Mouse (Mus musculus): ENCODE data around the gene Asb11. TPM values are rescaled to one million over a fixed set of nuclear protein-coding genes. Genes with fewer than 3 reads are reported as not detected.

Gene Asb11
- polyA plus RNA-seq, 2 experiments = 0.10 TPM; not detected in 1

GRCm38 (mm10) chrX:164419955-164420354 lies 16.8 kb upstream of the Asb11 start:
- Histone ChIP-seq H3K4me3 (replicated peaks; ENCODE audit: low read length) (peak overlapping the region; percentile 46), H3K9me3 (ENCODE audit: control insufficient read depth, low read length) (no peaks in the 10 kb centered on the region), H3K4me2 (replicated peaks; ENCODE audit: low read depth, low read length, severe bottlenecking) (peak overlapping the region; percentile 45), H3K27me3 (ENCODE audit: control insufficient read depth, insufficient read depth, low read length) (no peaks in the 10 kb centered on the region; the same call in 1 of the 2 replicates), H3K9ac (ENCODE audit: low read depth, low read length, severe bottlenecking) (peak overlapping the region; percentile 54), H3K4me1 (ENCODE audit: control insufficient read depth, insufficient read depth, low read length) (0 out of 2 replicates have a peak, but pooled peaks cover 3% of the 10 kb centered on the region), H3K27ac (replicated peaks; ENCODE audit: low read depth, low read length) (peak overlapping the region; percentile 11; the same call in 1 of the 2 replicates), H3K36me3 (ENCODE audit: control insufficient read depth, insufficient read depth, low read length) (no peaks in the 10 kb centered on the region)
- DNase-seq (ENCODE audit: low spot score) (no peak), ATAC-seq (ENCODE audit: low FRiP score, low read depth) (peak; percentile 8)
- 24% methylated on average over 13 of the region's 13 CpGs for WGBS
- TF ChIP-seq POLR2A (IDR thresholded peaks at IDR 0.05; ENCODE audit: borderline replicate concordance, extremely low read depth, insufficient read depth, insufficient read length) = no peak

- TF ChIP-seq POLR2A (IDR thresholded peaks at IDR 0.05; ENCODE audit: borderline replicate concordance, extremely low read depth, insufficient read depth, insufficient read length) = no peak
- peak overlapping the region; percentile 45 for H3K4me2 ChIP-seq (replicated peaks; ENCODE audit: low read depth, low read length, severe bottlenecking)
- no peaks in the 10 kb centered on the region for H3K9me3 ChIP-seq (ENCODE audit: control insufficient read depth, low read length)
- no peaks in the 10 kb centered on the region; the same call in 1 of the 2 replicates for H3K27me3 ChIP-seq (ENCODE audit: control insufficient read depth, insufficient read depth, low read length)
- H3K4me1 ChIP-seq (ENCODE audit: control insufficient read depth, insufficient read depth, low read length) = 0 out of 2 replicates have a peak, but pooled peaks cover 3% of the 10 kb centered on the region
- H3K9ac ChIP-seq (ENCODE audit: low read depth, low read length, severe bottlenecking) = peak overlapping the region; percentile 54; the same call in 1 of the 2 replicates
- DNase-seq (ENCODE audit: low spot score) (no peak), ATAC-seq (ENCODE audit: low FRiP score, low read depth) (no peak)
- WGBS = 52% methylated on average over 3 of the region's 3 CpGs
- H3K27ac ChIP-seq (replicated peaks; ENCODE audit: low read depth, low read length) = no peak overlapping the region
- H3K4me3 ChIP-seq (replicated peaks; ENCODE audit: low read length) = peak overlapping the region; percentile 46
- no peaks in the 10 kb centered on the region for H3K36me3 ChIP-seq (ENCODE audit: control insufficient read depth, insufficient read depth, low read length)
These were observed 16.3 kb upstream of the Asb11 start for GRCm38 (mm10) chrX:164420518-164420917.

- Histone ChIP-seq H3K36me3 (ENCODE audit: control insufficient read depth, insufficient read depth, low read length) (peaks cover 9% of the 10 kb centered on the region; the same call in 1 of the 2 replicates), H3K4me2 (replicated peaks; ENCODE audit: low read depth, low read length, severe bottlenecking) (no peak overlapping the region), H3K4me1 (ENCODE audit: control insufficient read depth, insufficient read depth, low read length) (0 out of 2 replicates have a peak, but pooled peaks cover 3% of the 10 kb centered on the region), H3K27ac (replicated peaks; ENCODE audit: low read depth, low read length) (no peak overlapping the region), H3K4me3 (replicated peaks; ENCODE audit: low read length) (no peak overlapping the region), H3K9me3 (ENCODE audit: control insufficient read depth, low read length) (no peaks in the 10 kb centered on the region), H3K9ac (ENCODE audit: low read depth, low read length, severe bottlenecking) (no peak overlapping the region), H3K27me3 (ENCODE audit: control insufficient read depth, insufficient read depth, low read length) (no peaks in the 10 kb centered on the region; the same call in 1 of the 2 replicates)
- 86% methylated on average over 1 of the region's 1 CpGs for WGBS
- ATAC-seq (ENCODE audit: low FRiP score, low read depth) (no peak), DNase-seq (ENCODE audit: low spot score) (no peak)
- no peak for TF ChIP-seq POLR2A (IDR thresholded peaks at IDR 0.05; ENCODE audit: borderline replicate concordance, extremely low read depth, insufficient read depth, insufficient read length)
These were observed 12.0 kb upstream of the Asb11 start for GRCm38 (mm10) chrX:164424821-164425220.

GRCm38 (mm10) chrX:164427295-164427694 lies 9.5 kb upstream of the Asb11 start:
- WGBS = 62% methylated on average over 4 of the region's 4 CpGs
- H3K9ac ChIP-seq (ENCODE audit: low read depth, low read length, severe bottlenecking) = no peak overlapping the region
- no peak overlapping the region for H3K27ac ChIP-seq (replicated peaks; ENCODE audit: low read depth, low read length)
- TF ChIP-seq POLR2A (IDR thresholded peaks at IDR 0.05; ENCODE audit: borderline replicate concordance, extremely low read depth, insufficient read depth, insufficient read length) = no peak
- H3K4me1 ChIP-seq (ENCODE audit: control insufficient read depth, insufficient read depth, low read length) = no peaks in the 10 kb centered on the region
- no peaks in the 10 kb centered on the region; the same call in 1 of the 2 replicates for H3K27me3 ChIP-seq (ENCODE audit: control insufficient read depth, insufficient read depth, low read length)
- peaks cover 9% of the 10 kb centered on the region for H3K36me3 ChIP-seq (ENCODE audit: control insufficient read depth, insufficient read depth, low read length)
- no peak for DNase-seq (ENCODE audit: low spot score)
- ATAC-seq (ENCODE audit: low FRiP score, low read depth) = no peak
- H3K9me3 ChIP-seq (ENCODE audit: control insufficient read depth, low read length) = no peaks in the 10 kb centered on the region
- no peak overlapping the region for H3K4me3 ChIP-seq (replicated peaks; ENCODE audit: low read length)
- H3K4me2 ChIP-seq (replicated peaks; ENCODE audit: low read depth, low read length, severe bottlenecking) = no peak overlapping the region

GRCm38 (mm10) chrX:164428224-164428623 lies 8.6 kb upstream of the Asb11 start:
- H3K27me3 ChIP-seq (ENCODE audit: control insufficient read depth, insufficient read depth, low read length) = no peaks in the 10 kb centered on the region; the same call in 1 of the 2 replicates
- no peak for ATAC-seq (ENCODE audit: low FRiP score, low read depth)
- 90% methylated on average over 2 of the region's 2 CpGs for whole genome bisulfite sequencing

More at GRCm38 (mm10) chrX:164428224-164428623, 8.6 kb upstream of the Asb11 start:
- H3K9ac ChIP-seq (ENCODE audit: low read depth, low read length, severe bottlenecking) = no peak overlapping the region
- H3K27ac ChIP-seq (replicated peaks; ENCODE audit: low read depth, low read length) = no peak overlapping the region
- peaks cover 9% of the 10 kb centered on the region for H3K36me3 ChIP-seq (ENCODE audit: control insufficient read depth, insufficient read depth, low read length)
- no peak overlapping the region for H3K4me2 ChIP-seq (replicated peaks; ENCODE audit: low read depth, low read length, severe bottlenecking)
- no peak for TF ChIP-seq POLR2A (IDR thresholded peaks at IDR 0.05; ENCODE audit: borderline replicate concordance, extremely low read depth, insufficient read depth, insufficient read length)
- H3K4me3 ChIP-seq (replicated peaks; ENCODE audit: low read length) = no peak overlapping the region
- no peaks in the 10 kb centered on the region for H3K4me1 ChIP-seq (ENCODE audit: control insufficient read depth, insufficient read depth, low read length)
- no peak for DNase-seq (ENCODE audit: low spot score)
- H3K9me3 ChIP-seq (ENCODE audit: control insufficient read depth, low read length) = no peaks in the 10 kb centered on the region
